Mouse (Mus musculus) thymus, postnatal 4 days (tissue): ENCODE measurements at regions not wholly inside any gene's neighbourhood (a gene's known extent, or its start where the extent isn't known, plus 50 kb on each side); places are given as distances from the start of the nearest gene placed in this dataset.
"Not testable (repeated sequence)": the region's sequence is repeated elsewhere in the genome, so short reads cannot be mapped to it uniquely, and the experiment has no call there.

Source experiments
- DNase-seq: peaks from one replicate; pipeline ENCODE4 v3.0.0; 2021

GRCm38 (mm10) chr12:64788761-64789160 lies 128.9 kb upstream of the Gm527 start:
- DNase-seq: no peak

GRCm38 (mm10) chr12:64808492-64808891 lies 109.2 kb upstream of the Gm527 start:
- not testable (repeated sequence) for DNase-seq

- no peak for DNase-seq
Measured at GRCm38 (mm10) chr12:64810081-64810480, 107.6 kb upstream of the Gm527 start.

- no peak for DNase-seq
Measured at GRCm38 (mm10) chr12:64815871-64816270, 101.8 kb upstream of the Gm527 start.

GRCm38 (mm10) chr12:64817056-64817810 lies 100.5 kb upstream of the Gm527 start:
- DNase-seq: peak; percentile 35

- no peak for DNase-seq
Measured at GRCm38 (mm10) chr12:64820722-64821121, 97.0 kb upstream of the Gm527 start.

GRCm38 (mm10) chr12:64829662-64830249 lies 88.0 kb upstream of the Gm527 start:
- no peak for DNase-seq

GRCm38 (mm10) chr12:64832313-64833151 lies 85.2 kb upstream of the Gm527 start:
- no peak for DNase-seq

- DNase-seq: no peak
Measured at GRCm38 (mm10) chr12:64857709-64858108, 60.0 kb upstream of the Gm527 start.
